Mouse (Mus musculus): Measurements from ENCODE around the gene Fam25c. TPM values are rescaled to one million over a fixed set of nuclear protein-coding genes. Genes with fewer than 3 reads are reported as not detected.

The Fam25c gene
- polyA plus RNA-seq, 1 experiment from 2014 or later, result not detected

Other genes with a start within 250 kb of the Fam25c start
- gene Npy4r, start 202.9 kb downstream of the Fam25c start, polyA plus RNA-seq (2014; fragmentation: Nextera tagmentation; extraction: Ambion mirVana), result not detected in 2 replicates
- gene Gprin2, start 153.8 kb downstream of the Fam25c start, polyA plus RNA-seq (2014; fragmentation: Nextera tagmentation; extraction: Ambion mirVana), result 0.39 and 0.60 TPM in 2 replicates
- 0.10 and 0.11 TPM in 2 replicates for gene Syt15, start 135.8 kb downstream of the Fam25c start, polyA plus RNA-seq (2014; fragmentation: Nextera tagmentation; extraction: Ambion mirVana)
- 6.2 and 8.0 TPM in 2 replicates for gene Shld2, start 44.9 kb downstream of the Fam25c start, polyA plus RNA-seq (2014; fragmentation: Nextera tagmentation; extraction: Ambion mirVana)
- 97.8 and 101 TPM in 2 replicates for gene Glud1, start 44.7 kb downstream of the Fam25c start, polyA plus RNA-seq (2014; fragmentation: Nextera tagmentation; extraction: Ambion mirVana)
- 65.7 and 67.3 TPM in 2 replicates for gene Sncg, start 19.4 kb upstream of the Fam25c start, polyA plus RNA-seq (2014; fragmentation: Nextera tagmentation; extraction: Ambion mirVana)
- 4.7 and 5.3 TPM in 2 replicates for gene Mmrn2, start 20.0 kb upstream of the Fam25c start, polyA plus RNA-seq (2014; fragmentation: Nextera tagmentation; extraction: Ambion mirVana)
- gene Bmpr1a, start 147.9 kb upstream of the Fam25c start, polyA plus RNA-seq (2014; fragmentation: Nextera tagmentation; extraction: Ambion mirVana), result 44.4 and 49.8 TPM in 2 replicates
- not detected in 2 replicates for gene 9230112D13Rik, start 167.4 kb upstream of the Fam25c start, polyA plus RNA-seq (2014; fragmentation: Nextera tagmentation; extraction: Ambion mirVana)
- gene Ldb3, start 233.2 kb upstream of the Fam25c start, polyA plus RNA-seq (2014; fragmentation: Nextera tagmentation; extraction: Ambion mirVana), result 0.07 TPM in 1 of 2 replicates, not detected in the other
- gene Opn4, start 244.7 kb upstream of the Fam25c start, polyA plus RNA-seq (2014; fragmentation: Nextera tagmentation; extraction: Ambion mirVana), result 0.17 TPM in 1 of 2 replicates, not detected in the other